Mouse (Mus musculus): ENCODE measurements around the gene Syngr1. TPM values are rescaled to one million over a fixed set of nuclear protein-coding genes. Genes with fewer than 3 reads are reported as not detected.

Gene Syngr1
- polyA plus RNA-seq, 1 experiment from 2014 or later = 26.2 TPM

DNA sequence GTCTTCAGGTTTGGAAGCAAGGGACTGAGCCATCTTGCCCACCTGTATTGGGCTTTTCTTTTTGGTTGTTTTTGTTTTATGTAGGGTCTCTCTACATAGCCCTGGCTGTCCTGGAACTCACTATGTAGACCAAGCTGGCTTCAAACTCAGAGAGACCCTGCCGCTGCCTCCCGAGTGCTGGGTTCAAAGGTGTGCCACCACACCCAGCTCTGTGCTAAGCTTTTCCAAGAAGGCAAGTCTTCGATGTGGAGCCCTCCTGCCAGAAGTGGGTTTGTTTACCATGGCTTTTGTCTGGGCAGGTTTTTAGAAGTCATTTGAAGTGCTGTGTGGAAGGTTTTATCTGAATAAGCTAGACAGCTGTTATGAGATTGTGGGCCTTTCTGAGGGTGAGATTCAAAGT, 49.7 kb downstream of the Syngr1 start:
- H3K27ac ChIP-seq = no peak overlapping the region
- H3K4me3 ChIP-seq (replicated peaks) = no peak overlapping the region
- H3K4me1 ChIP-seq (replicated peaks) = peaks cover 13% of the 10 kb centered on the region
- no peak overlapping the region for H3K4me2 ChIP-seq (replicated peaks)
- no peak for ATAC-seq
- H3K36me3 ChIP-seq = peaks cover 33% of the 10 kb centered on the region
- H3K9ac ChIP-seq (replicated peaks) = no peak overlapping the region
- no peaks in the 10 kb centered on the region for H3K27me3 ChIP-seq
- no peaks in the 10 kb centered on the region for H3K9me3 ChIP-seq
- 98% methylated on average over 3 of the region's 3 CpGs for WGBS

DNA sequence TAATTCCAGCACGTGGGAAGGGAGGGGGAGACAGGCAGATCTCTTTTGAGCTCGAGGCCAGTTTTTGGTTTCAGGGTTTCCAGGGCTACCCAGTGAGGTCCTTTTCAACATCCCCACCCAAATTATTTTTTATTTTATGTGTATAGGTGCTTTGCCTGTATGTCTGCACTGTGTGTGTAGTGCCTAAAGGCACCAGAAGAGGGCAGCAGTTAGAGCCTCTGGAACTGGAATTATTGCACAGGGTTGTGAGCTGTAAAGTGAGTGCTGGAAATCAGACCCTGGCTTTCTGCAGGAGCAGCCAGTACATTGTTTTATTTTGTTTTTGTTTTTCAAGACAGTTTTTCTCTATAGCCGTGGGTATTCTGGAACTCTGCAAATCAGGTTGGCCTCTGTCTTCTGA, 51.0 kb downstream of the Syngr1 start:
- Histone ChIP-seq H3K27me3 (no peaks in the 10 kb centered on the region), H3K4me1 (replicated peaks) (peaks cover 24% of the 10 kb centered on the region), H3K9me3 (no peaks in the 10 kb centered on the region), H3K4me2 (replicated peaks) (no peak overlapping the region), H3K27ac (no peak overlapping the region), H3K4me3 (replicated peaks) (no peak overlapping the region), H3K9ac (replicated peaks) (no peak overlapping the region), H3K36me3 (peaks cover 33% of the 10 kb centered on the region)
- 97% methylated on average over 3 of the region's 3 CpGs for WGBS
- ATAC-seq = no peak

DNA sequence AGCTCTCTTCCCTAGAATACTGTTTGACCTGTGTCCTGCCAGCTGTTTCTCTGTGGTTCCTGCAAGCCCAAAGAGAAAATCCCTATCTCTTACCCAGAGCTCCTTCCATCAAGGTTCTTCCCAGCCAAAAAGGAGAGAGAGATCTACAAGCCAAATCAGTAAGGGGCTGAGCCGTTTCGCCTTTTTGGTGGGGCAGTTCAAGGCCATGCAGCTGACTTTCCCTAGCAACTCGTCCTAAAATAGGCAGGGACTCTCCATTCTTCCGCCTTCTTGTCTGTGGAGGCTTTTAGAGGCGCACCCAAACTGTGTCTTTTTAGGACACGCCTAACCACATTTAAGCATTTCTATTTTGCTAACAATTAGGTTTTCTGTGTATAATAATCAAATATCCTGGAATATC, 52.6 kb downstream of the Syngr1 start:
- Histone ChIP-seq H3K4me2 (replicated peaks) (no peak overlapping the region), H3K4me1 (replicated peaks) (peaks cover 16% of the 10 kb centered on the region), H3K27ac (no peak overlapping the region), H3K9ac (replicated peaks) (no peak overlapping the region), H3K4me3 (replicated peaks) (no peak overlapping the region), H3K9me3 (no peaks in the 10 kb centered on the region), H3K36me3 (peaks cover 37% of the 10 kb centered on the region), H3K27me3 (no peaks in the 10 kb centered on the region)
- ATAC-seq = no peak
- WGBS = 93% methylated on average over 6 of the region's 6 CpGs

DNA sequence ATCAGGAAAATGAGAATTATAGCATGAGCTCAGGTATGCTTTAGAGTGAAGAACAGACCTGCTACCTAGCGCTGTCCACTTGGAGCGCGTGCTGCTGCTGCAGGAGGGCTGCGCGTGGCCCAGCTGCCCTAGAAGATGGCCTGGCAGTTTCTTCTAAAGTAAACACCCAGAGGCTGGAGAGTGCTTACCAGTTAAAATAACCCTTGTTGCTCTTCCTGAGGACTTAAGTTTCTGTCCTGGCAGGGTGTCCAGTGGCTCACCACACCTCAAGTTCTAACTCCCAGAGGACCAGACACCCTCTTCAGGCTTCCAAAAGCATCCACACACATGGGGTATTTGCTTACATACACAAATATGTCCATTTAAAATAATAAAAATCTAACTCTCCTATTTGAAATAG, 54.3 kb downstream of the Syngr1 start:
- Histone ChIP-seq H3K27ac (no peak overlapping the region), H3K4me3 (replicated peaks) (no peak overlapping the region), H3K36me3 (peaks cover 50% of the 10 kb centered on the region), H3K9ac (replicated peaks) (no peak overlapping the region), H3K4me1 (replicated peaks) (peaks cover 16% of the 10 kb centered on the region), H3K9me3 (no peaks in the 10 kb centered on the region), H3K27me3 (no peaks in the 10 kb centered on the region), H3K4me2 (replicated peaks) (no peak overlapping the region)
- 96% methylated on average over 5 of the region's 5 CpGs for WGBS
- no peak for ATAC-seq

DNA sequence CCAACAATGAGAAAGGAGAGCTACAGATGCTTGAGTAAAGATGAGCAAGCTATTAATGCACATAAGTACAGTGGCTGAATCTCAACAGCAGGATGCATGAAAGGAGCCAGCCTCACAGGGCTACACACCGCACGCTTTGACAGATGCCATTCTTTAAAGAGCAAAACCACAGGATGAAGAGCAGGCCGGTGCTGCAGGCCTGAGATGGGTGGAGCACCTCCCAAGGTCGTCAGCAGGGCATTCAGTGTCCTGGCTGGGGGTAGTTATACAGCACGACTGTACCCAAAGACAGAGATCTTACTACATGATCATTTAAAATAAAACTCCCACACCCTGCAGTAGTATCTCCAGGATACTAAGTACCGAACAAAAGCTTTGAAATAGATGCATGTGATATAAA, 55.0 kb downstream of the Syngr1 start:
- Histone ChIP-seq H3K9ac (replicated peaks) (no peak overlapping the region), H3K27me3 (no peaks in the 10 kb centered on the region), H3K36me3 (peaks cover 51% of the 10 kb centered on the region), H3K4me2 (replicated peaks) (no peak overlapping the region), H3K4me1 (replicated peaks) (peaks cover 16% of the 10 kb centered on the region), H3K27ac (peak overlapping the region; percentile 32; the same call in 1 of the 2 replicates), H3K9me3 (no peaks in the 10 kb centered on the region), H3K4me3 (replicated peaks) (no peak overlapping the region)
- ATAC-seq = no peak
- WGBS = 64% methylated on average over 6 of the region's 6 CpGs

DNA sequence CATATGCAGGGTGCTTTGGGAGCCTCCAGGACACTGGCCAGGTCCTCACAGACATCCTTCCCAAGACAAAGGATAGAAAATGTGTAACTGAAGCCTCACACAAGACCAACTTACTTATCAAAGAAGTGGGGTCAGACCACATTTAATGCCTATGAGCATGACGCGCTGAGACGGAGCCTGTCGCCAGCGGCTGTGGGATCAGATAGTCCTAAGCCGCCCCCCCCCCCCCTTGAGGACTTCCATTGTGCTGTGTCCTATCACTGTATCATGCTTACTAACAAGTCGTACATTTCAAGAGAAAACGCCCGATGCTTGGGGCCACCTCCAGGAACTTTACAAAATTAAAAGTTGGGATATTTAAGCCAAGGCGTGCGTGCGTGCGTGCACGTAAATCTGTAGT, 56.0 kb downstream of the Syngr1 start:
- H3K27me3 ChIP-seq = no peaks in the 10 kb centered on the region
- peaks cover 16% of the 10 kb centered on the region for H3K4me1 ChIP-seq (replicated peaks)
- WGBS = 72% methylated on average over 14 of the region's 14 CpGs
- H3K9me3 ChIP-seq = no peaks in the 10 kb centered on the region
- H3K4me3 ChIP-seq (replicated peaks) = no peak overlapping the region
- H3K4me2 ChIP-seq (replicated peaks) = no peak overlapping the region
- ATAC-seq = no peak
- H3K9ac ChIP-seq (replicated peaks) = 0 out of 2 replicates have a peak overlapping the region, but pooled peaks have one; percentile 6
- H3K27ac ChIP-seq = 0 out of 2 replicates have a peak overlapping the region, but pooled peaks have one; percentile 19
- peaks cover 50% of the 10 kb centered on the region for H3K36me3 ChIP-seq

DNA sequence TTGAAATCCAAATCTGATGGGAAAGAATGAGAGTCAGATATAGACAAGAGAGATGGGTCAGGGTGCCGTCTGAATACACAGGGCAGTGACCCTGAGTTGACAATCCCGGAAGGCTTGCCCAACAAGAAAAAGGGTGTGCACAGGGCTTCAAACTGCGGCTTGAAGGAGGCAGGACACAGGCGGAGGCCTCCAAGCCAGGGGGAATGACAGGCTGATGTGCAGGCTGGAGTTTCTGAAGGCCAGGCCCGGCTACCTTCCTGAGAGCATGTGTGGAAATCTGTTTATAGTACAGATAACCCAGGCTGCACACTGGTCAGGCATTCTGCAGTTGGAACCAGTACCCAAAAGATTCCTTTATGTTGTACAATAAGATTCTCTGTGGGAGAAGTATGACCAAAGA, 56.4 kb downstream of the Syngr1 start:
- Histone ChIP-seq H3K4me1 (replicated peaks) (peaks cover 16% of the 10 kb centered on the region), H3K9ac (replicated peaks) (no peak overlapping the region), H3K4me3 (replicated peaks) (no peak overlapping the region), H3K4me2 (replicated peaks) (no peak overlapping the region), H3K27ac (0 out of 2 replicates have a peak overlapping the region, but pooled peaks have one; percentile 19), H3K27me3 (no peaks in the 10 kb centered on the region), H3K36me3 (peaks cover 52% of the 10 kb centered on the region), H3K9me3 (no peaks in the 10 kb centered on the region)
- 69% methylated on average over 5 of the region's 5 CpGs for WGBS
- ATAC-seq = no peak

DNA sequence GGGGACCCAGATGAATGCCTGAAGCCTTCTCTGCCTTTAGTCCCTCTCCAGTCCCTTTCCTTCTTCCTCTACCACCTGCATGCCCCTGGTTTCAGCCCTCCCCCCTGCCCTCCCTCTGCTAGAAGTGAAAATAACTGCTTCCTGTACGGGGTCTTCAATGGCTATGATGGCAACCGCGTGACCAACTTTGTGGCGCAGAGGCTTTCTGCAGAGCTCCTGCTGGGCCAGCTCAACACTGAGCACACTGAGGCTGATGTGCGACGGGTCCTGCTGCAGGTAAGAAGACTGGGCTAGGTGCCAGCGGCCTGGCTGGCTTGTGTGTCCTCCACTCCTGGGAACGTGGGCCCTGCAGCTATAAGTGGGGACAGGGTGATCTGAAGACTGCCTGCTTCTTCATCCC, 57.4 kb downstream of the Syngr1 start:
- ATAC-seq = no peak
- Histone ChIP-seq H3K27me3 (no peaks in the 10 kb centered on the region), H3K4me2 (replicated peaks) (no peak overlapping the region), H3K27ac (no peak overlapping the region), H3K4me1 (replicated peaks) (peaks cover 16% of the 10 kb centered on the region), H3K4me3 (replicated peaks) (no peak overlapping the region), H3K9me3 (no peaks in the 10 kb centered on the region), H3K36me3 (peaks cover 57% of the 10 kb centered on the region), H3K9ac (replicated peaks) (no peak overlapping the region)
- WGBS = 89% methylated on average over 8 of the region's 8 CpGs

DNA sequence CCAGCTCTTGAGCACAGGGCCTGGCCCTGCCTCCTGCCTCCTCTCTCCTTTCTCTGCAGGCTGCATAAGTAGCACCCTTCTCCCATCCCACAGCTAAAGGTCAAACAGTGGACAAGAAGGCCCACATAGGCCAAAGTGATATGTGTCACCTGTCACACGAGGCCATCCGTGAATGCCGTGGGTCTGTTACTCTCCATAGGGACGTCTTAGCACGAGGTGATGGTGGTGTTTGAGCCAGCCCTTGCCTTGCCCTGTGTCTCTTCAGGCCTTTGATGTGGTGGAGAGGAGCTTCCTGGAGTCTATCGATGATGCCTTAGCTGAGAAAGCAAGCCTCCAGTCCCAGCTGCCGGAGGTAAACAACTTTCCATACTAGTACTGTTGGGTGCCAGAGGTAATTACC, 58.4 kb downstream of the Syngr1 start:
- no peak for ATAC-seq
- no peak overlapping the region for H3K4me2 ChIP-seq (replicated peaks)
- peaks cover 64% of the 10 kb centered on the region for H3K36me3 ChIP-seq
- WGBS = 95% methylated on average over 7 of the region's 7 CpGs
- H3K4me1 ChIP-seq (replicated peaks) = peaks cover 16% of the 10 kb centered on the region
- H3K27me3 ChIP-seq = no peaks in the 10 kb centered on the region
- no peaks in the 10 kb centered on the region for H3K9me3 ChIP-seq
- no peak overlapping the region for H3K4me3 ChIP-seq (replicated peaks)
- no peak overlapping the region for H3K27ac ChIP-seq
- H3K9ac ChIP-seq (replicated peaks) = no peak overlapping the region

DNA sequence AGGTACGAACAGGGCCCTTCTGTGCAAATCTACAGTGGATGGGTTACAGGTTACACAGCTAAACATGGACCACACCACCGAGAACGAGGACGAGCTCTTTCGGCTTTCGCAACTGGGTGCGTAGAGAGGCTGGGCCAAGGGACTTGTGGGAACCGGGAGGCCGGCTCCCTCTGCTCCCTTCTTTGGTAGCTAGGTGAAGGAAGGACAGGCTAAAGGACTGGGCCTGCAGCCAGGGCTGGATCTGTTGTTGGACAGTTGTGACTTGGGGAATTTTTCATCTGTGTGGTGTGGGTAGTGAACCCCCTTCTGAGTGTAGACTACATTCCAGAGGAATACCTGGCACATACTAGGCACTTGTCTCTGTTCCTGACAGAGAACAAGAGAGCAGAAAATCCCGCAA, 61.5 kb downstream of the Syngr1 start:
- peaks cover 95% of the 10 kb centered on the region for H3K36me3 ChIP-seq

DNA sequence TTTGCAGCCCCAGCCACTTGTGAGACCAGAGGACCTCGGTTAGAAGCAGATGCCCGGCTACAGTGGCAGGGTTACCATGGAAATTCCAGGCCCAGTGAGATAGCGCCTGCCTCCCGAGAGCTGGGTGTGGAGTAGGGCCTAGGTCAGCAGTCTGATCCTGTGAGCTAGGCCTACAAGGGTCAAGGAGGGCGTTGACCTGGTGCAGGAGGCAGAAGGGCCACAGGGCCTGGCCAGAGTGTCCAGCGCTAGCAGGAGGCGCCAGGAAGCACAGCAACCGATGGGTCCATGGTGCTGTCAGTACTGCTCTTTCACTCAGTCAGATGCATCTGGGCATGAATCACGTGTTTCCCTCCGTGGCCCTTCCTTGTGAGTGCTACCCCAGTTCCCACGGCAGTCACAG, 62.6 kb downstream of the Syngr1 start:
- H3K36me3 ChIP-seq = peaks cover 99% of the 10 kb centered on the region
- no peak overlapping the region for H3K4me3 ChIP-seq (replicated peaks)
- no peak overlapping the region for H3K27ac ChIP-seq
- H3K27me3 ChIP-seq = no peaks in the 10 kb centered on the region
- no peak overlapping the region for H3K9ac ChIP-seq (replicated peaks)
- 76% methylated on average over 11 of the region's 11 CpGs for WGBS
- H3K4me1 ChIP-seq (replicated peaks) = no peaks in the 10 kb centered on the region
- ATAC-seq = no peak
- H3K4me2 ChIP-seq (replicated peaks) = no peak overlapping the region
- H3K9me3 ChIP-seq = no peaks in the 10 kb centered on the region

More for the DNA sequence above, 61.5 kb downstream of the Syngr1 start:
- no peak overlapping the region for H3K27ac ChIP-seq
- no peaks in the 10 kb centered on the region for H3K27me3 ChIP-seq
- H3K4me1 ChIP-seq (replicated peaks) = no peaks in the 10 kb centered on the region
- no peaks in the 10 kb centered on the region for H3K9me3 ChIP-seq
- 93% methylated on average over 10 of the region's 10 CpGs for WGBS
- no peak overlapping the region for H3K9ac ChIP-seq (replicated peaks)
- ATAC-seq = no peak
- H3K4me3 ChIP-seq (replicated peaks) = no peak overlapping the region
- no peak overlapping the region for H3K4me2 ChIP-seq (replicated peaks)

DNA sequence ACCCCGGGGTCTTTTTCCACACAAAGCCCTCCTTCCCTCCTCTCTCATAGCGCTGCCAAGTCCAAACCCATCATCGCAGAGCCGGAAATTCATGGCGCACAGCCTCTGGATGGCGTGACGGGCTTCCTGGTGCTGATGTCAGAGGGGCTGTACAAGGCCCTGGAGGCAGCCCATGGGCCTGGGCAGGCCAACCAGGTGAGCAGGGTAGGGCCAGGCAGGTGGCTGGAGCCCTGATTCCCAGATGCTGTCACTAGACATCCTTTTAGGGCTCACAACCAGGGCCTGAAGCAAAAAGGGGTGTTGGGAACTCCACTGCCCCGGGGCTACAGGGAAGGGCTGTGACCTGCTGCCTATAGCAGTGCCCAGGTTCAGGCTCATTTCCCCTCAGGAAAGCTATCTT, 64.6 kb downstream of the Syngr1 start:
- 93% methylated on average over 8 of the region's 8 CpGs for WGBS
- H3K9ac ChIP-seq (replicated peaks) = no peak overlapping the region
- ATAC-seq = no peak
- H3K27me3 ChIP-seq = no peaks in the 10 kb centered on the region
- H3K27ac ChIP-seq = no peak overlapping the region
- no peaks in the 10 kb centered on the region for H3K9me3 ChIP-seq
- H3K36me3 ChIP-seq = peaks cover 99% of the 10 kb centered on the region
- no peak overlapping the region for H3K4me2 ChIP-seq (replicated peaks)
- H3K4me1 ChIP-seq (replicated peaks) = no peaks in the 10 kb centered on the region
- H3K4me3 ChIP-seq (replicated peaks) = no peak overlapping the region

DNA sequence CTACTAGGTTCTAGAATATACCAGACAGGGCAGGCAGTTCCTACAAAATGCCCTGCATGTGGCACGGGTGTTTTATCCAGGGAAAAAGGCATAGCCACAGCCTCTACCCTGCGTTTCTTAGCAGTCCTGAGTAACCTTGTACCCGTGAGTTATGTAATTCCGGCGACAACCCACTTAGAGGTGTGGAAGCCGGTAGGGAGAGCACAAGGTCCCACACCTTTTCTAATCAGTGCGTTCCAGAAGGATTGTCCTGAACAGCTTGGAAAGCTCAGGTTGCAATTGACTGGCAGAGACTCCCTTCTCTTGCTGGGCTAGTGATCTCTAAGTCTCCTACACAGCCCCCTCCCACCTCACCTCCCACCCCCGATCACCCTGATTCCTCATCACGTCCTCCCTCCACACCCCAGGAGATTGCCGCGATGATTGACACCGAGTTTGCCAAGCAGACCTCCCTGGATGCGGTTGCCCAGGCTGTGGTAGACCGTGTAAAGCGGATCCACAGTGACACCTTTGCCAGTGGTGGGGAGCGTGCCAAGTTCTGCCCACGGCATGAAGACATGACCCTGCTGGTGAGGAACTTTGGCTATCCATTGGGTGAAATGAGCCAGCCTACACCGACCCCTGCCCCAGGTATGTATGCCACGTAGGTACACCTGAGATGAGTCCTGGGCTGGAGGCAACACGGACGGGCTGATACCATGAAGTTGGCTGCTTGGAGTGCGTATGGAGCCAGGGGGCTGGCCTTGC, 66.2 kb downstream of the Syngr1 start:
- Histone ChIP-seq H3K36me3 (peaks cover 100% of the 10 kb centered on the region), H3K9ac (replicated peaks) (no peak overlapping the region), H3K4me1 (replicated peaks) (no peaks in the 10 kb centered on the region), H3K4me2 (replicated peaks) (no peak overlapping the region), H3K9me3 (no peaks in the 10 kb centered on the region), H3K27ac (no peak overlapping the region), H3K27me3 (no peaks in the 10 kb centered on the region), H3K4me3 (replicated peaks) (no peak overlapping the region)
- WGBS = 94% methylated on average over 22 of the region's 22 CpGs
- no peak for ATAC-seq
